Mouse (Mus musculus) midbrain, embryonic 14.5 days (tissue): ENCODE data around the gene Mfsd4b2. TPM values are rescaled to one million over a fixed set of nuclear protein-coding genes. Genes with fewer than 3 reads are reported as not detected.

Experiments
- ATAC-seq: fragments of 200-750 bp; cut with Nextera tagmentation; 2 replicates; pipeline ENCODE4 v1.8.0; 2017; ENCODE audit warnings: moderate number of reproducible peaks, moderate library complexity; ENCODE audit not compliant: low FRiP score, low TSS enrichment
- DNase-seq: peaks from one replicate; pipeline ENCODE4 v3.0.0-alpha.2; 2015
- H3K27ac ChIP-seq: fragments of 300-500 bp; sonication (generic); replicated peaks from 2 replicates; pipeline ENCODE4 v1.5.1; 2014; ENCODE audit warnings: mild to moderate bottlenecking, low read depth, low read length, moderate library complexity
- H3K27me3 ChIP-seq: fragments of 300-500 bp; sonication (generic); 2 replicates; pipeline ENCODE4 v1.6.1; 2014; ENCODE audit warnings: low read length, control low read depth, mixed read lengths; ENCODE audit not compliant: control insufficient read depth, insufficient read depth
- H3K36me3 ChIP-seq: fragments of 300-500 bp; sonication (generic); 2 replicates; pipeline ENCODE4 v1.6.1; 2014; ENCODE audit warnings: low read length, control low read depth; ENCODE audit not compliant: control insufficient read depth, insufficient read depth
- H3K4me1 ChIP-seq: fragments of 300-500 bp; sonication (generic); 2 replicates; pipeline ENCODE4 v1.6.1; 2014; ENCODE audit warnings: mild to moderate bottlenecking, antibody characterized with exemption, low read length, control low read depth; ENCODE audit not compliant: control insufficient read depth, insufficient read depth
- H3K4me2 ChIP-seq: fragments of 300-500 bp; sonication (generic); 2 replicates; pipeline ENCODE4 v1.6.1; 2014; ENCODE audit warnings: mild to moderate bottlenecking, low read length, moderate library complexity
- H3K4me3 ChIP-seq: fragments of 300-500 bp; sonication (generic); replicated peaks from 2 replicates; pipeline ENCODE4 v1.5.1; 2014; ENCODE audit warnings: low read depth, low read length
- H3K9ac ChIP-seq: fragments of 300-500 bp; sonication (generic); replicated peaks from 2 replicates; pipeline ENCODE4 v1.6.1; 2014; ENCODE audit warnings: mild to moderate bottlenecking, low read length, moderate library complexity
- H3K9me3 ChIP-seq: fragments of 300-500 bp; sonication (generic); 2 replicates; pipeline ENCODE4 v1.6.1; 2016; ENCODE audit warnings: low read length, control low read depth, mixed read lengths; ENCODE audit not compliant: control insufficient read depth
- WGBS: fragments of 180-500 bp; shearing (Covaris S2); extraction: QIAGEN DNeasy Blood & Tissue Kit; methylation state at CpG from one replicate; pipeline ENCODE4 v1.1.7; 2014; 5-methylcytosine and 5-hydroxymethylcytosine counted together
- polyA plus RNA-seq: library from polyadenylated mRNA; unstranded; fragments of >200 nt; fragmentation: Nextera tagmentation; extraction: Ambion mirVana; gene quantifications from 2 replicates; pipeline ENCODE4 v1.2.1, GENCODE M21; 2014

Mfsd4b2 gene
- not detected in 2 replicates for polyA plus RNA-seq

GRCm38 (mm10) chr10:39926616-39927139 lies at the start of gene Mfsd4b2:
Gene Mfsd4b2, minus strand, starts transcription at chr10:39926923.
- Histone ChIP-seq H3K4me1 (0 out of 2 replicates have a peak, but pooled peaks cover 3% of the 10 kb centered on the region), H3K27me3 (peaks cover 18% of the 10 kb centered on the region), H3K4me3 (peak within 1 kb of the TSS; percentile 40), H3K9ac (peak within 1 kb of the TSS; percentile 48), H3K27ac (no peak within 1 kb of the TSS), H3K9me3 (no peaks in the 10 kb centered on the region), H3K36me3 (no peaks in the 10 kb centered on the region), H3K4me2 (peak within 1 kb of the TSS; percentile 79)
- 2% methylated on average over 40 of the region's 41 CpGs for WGBS
- ATAC-seq (no peak), DNase-seq (peak; percentile 62)

GRCm38 (mm10) chr10:39975771-39976170 lies 49.0 kb upstream of the Mfsd4b2 start:
- Histone ChIP-seq H3K27me3 (no peaks in the 10 kb centered on the region), H3K4me1 (no peaks in the 10 kb centered on the region), H3K36me3 (no peaks in the 10 kb centered on the region), H3K4me3 (no peak overlapping the region), H3K9me3 (peaks cover 7% of the 10 kb centered on the region; the same call in 1 of the 2 replicates), H3K4me2 (no peak overlapping the region), H3K27ac (no peak overlapping the region), H3K9ac (no peak overlapping the region)
- DNase-seq, result no peak
- 49% methylated on average over 2 of the region's 2 CpGs for WGBS
- ATAC-seq, result no peak

GRCm38 (mm10) chr10:39974982-39975381 lies 48.3 kb upstream of the Mfsd4b2 start:
- Histone ChIP-seq H3K4me2 (no peak overlapping the region), H3K27me3 (no peaks in the 10 kb centered on the region), H3K9me3 (peaks cover 7% of the 10 kb centered on the region; the same call in 1 of the 2 replicates), H3K36me3 (no peaks in the 10 kb centered on the region), H3K9ac (no peak overlapping the region), H3K4me1 (no peaks in the 10 kb centered on the region), H3K4me3 (no peak overlapping the region), H3K27ac (no peak overlapping the region)
- DNase-seq (no peak), ATAC-seq (no peak)
- WGBS, result 67% methylated on average over 11 of the region's 11 CpGs

- DNase-seq, result no peak
- H3K36me3 ChIP-seq, result no peaks in the 10 kb centered on the region
- ATAC-seq, result no peak
- no peaks in the 10 kb centered on the region for H3K9me3 ChIP-seq
- H3K4me2 ChIP-seq, result no peak overlapping the region
- H3K4me3 ChIP-seq, result no peak overlapping the region
- no peak overlapping the region for H3K27ac ChIP-seq
- H3K27me3 ChIP-seq, result no peaks in the 10 kb centered on the region
- no peaks in the 10 kb centered on the region for H3K4me1 ChIP-seq
- H3K9ac ChIP-seq, result no peak overlapping the region
- 86% methylated on average over 3 of the region's 3 CpGs for WGBS
These were observed 40.8 kb upstream of the Mfsd4b2 start for GRCm38 (mm10) chr10:39967512-39967911.

- H3K36me3 ChIP-seq, result no peaks in the 10 kb centered on the region
- 65% methylated on average over 1 of the region's 1 CpGs for WGBS
- no peak overlapping the region for H3K4me3 ChIP-seq
- H3K4me2 ChIP-seq, result no peak overlapping the region
- no peaks in the 10 kb centered on the region; the same call in 1 of the 2 replicates for H3K27me3 ChIP-seq
- DNase-seq (no peak), ATAC-seq (no peak)
- no peaks in the 10 kb centered on the region for H3K9me3 ChIP-seq
- no peak overlapping the region for H3K9ac ChIP-seq
- H3K4me1 ChIP-seq, result 0 out of 2 replicates have a peak, but pooled peaks cover 4% of the 10 kb centered on the region
- H3K27ac ChIP-seq, result no peak overlapping the region
These were observed 35.2 kb upstream of the Mfsd4b2 start for GRCm38 (mm10) chr10:39961906-39962305.

- Histone ChIP-seq H3K27ac (no peak overlapping the region), H3K4me3 (peak overlapping the region; percentile 49; the same call in 1 of the 2 replicates), H3K4me1 (0 out of 2 replicates have a peak, but pooled peaks cover 4% of the 10 kb centered on the region), H3K36me3 (no peaks in the 10 kb centered on the region), H3K4me2 (peak overlapping the region; percentile 92), H3K27me3 (no peaks in the 10 kb centered on the region; the same call in 1 of the 2 replicates), H3K9me3 (no peaks in the 10 kb centered on the region), H3K9ac (no peak overlapping the region)
- no peak for DNase-seq
- 45% methylated on average over 11 of the region's 11 CpGs for WGBS
- peak; percentile 61 for ATAC-seq
These were observed 33.7 kb upstream of the Mfsd4b2 start for GRCm38 (mm10) chr10:39960441-39960822.

GRCm38 (mm10) chr10:39959761-39960440 lies 33.2 kb upstream of the Mfsd4b2 start, which contains the start of gene Mfsd4b3:
Gene Mfsd4b3, minus strand, starts transcription at chr10:39960153.
- peak within 1 kb of the TSS; percentile 49 for H3K4me3 ChIP-seq
- no peaks in the 10 kb centered on the region for H3K36me3 ChIP-seq
- no peaks in the 10 kb centered on the region for H3K9me3 ChIP-seq
- no peaks in the 10 kb centered on the region; the same call in 1 of the 2 replicates for H3K27me3 ChIP-seq
- H3K4me1 ChIP-seq, result 0 out of 2 replicates have a peak, but pooled peaks cover 4% of the 10 kb centered on the region
- DNase-seq (peak; percentile 95), ATAC-seq (peak; percentile 96)
- WGBS, result under 1% methylated on average over 38 of the region's 38 CpGs
- peak within 1 kb of the TSS; percentile 92 for H3K4me2 ChIP-seq
- H3K27ac ChIP-seq, result no peak within 1 kb of the TSS
- H3K9ac ChIP-seq, result peak within 1 kb of the TSS; percentile 36; the same call in 1 of the 2 replicates

GRCm38 (mm10) chr10:39958266-39958665 lies 31.5 kb upstream of the Mfsd4b2 start:
- Histone ChIP-seq H3K27me3 (no peaks in the 10 kb centered on the region; the same call in 1 of the 2 replicates), H3K4me1 (0 out of 2 replicates have a peak, but pooled peaks cover 4% of the 10 kb centered on the region), H3K36me3 (no peaks in the 10 kb centered on the region), H3K9me3 (no peaks in the 10 kb centered on the region), H3K4me3 (no peak overlapping the region), H3K9ac (no peak overlapping the region), H3K27ac (no peak overlapping the region), H3K4me2 (no peak overlapping the region)
- DNase-seq (peak; percentile 62), ATAC-seq (no peak)
- 74% methylated on average over 4 of the region's 4 CpGs for WGBS
